In the genomic region with DNA sequence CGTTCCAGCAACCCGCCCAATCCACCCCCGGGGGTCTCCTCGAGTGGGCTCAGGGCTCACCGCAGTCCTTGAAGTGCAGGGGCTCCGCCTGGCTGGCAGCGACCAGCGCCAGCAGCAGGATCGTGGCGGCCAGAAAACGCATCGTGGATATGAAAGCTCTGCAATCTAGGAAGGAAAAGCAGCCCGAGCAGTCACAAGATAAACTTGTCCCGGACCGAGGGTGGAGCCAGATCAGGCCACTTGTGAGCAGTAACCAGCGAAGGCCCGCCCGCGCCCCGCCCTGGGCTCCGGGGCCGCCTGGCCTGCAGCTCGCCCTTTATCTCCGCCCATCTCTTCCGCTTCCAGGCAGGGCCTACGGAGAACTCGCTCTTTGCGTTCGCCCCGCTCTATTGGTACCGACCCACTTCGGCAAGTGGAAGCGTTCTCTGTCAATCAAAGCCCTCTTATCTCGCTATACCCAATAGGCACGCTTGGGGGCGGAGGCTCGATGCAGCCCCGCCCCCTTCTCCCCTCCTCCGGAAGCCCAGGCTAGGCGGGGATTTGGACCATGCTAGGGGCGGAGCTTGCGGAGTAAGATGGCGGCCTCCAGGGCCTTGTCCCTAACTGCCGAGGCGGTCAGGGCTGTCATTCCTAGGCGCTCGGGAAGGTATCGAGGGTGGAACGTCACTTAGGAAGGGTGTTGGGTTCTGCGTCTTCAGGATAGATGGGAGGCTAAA, we compare ENCODE assay signal across 8 mouse cellular contexts. TPM values are rescaled to one million over a fixed set of nuclear protein-coding genes. Genes with fewer than 3 reads are reported as not detected.
A peak's percentile ranks its signal among the peaks of the same experiment; 100 is the strongest.
DNase-seq lines count a peak whose midpoint lies in the region; ATAC-seq and TF ChIP-seq lines count a peak whose summit lies in the region.

A gene (minus strand): TSS at position 427 of the 716 bp plus-strand sequence.
A gene (plus strand): TSS at position 526 of the 716 bp plus-strand sequence.

- peak within 1 kb of the TSS; percentile 86 for H3K9ac ChIP-seq in heart, embryonic 12.5 days
- peak within 1 kb of the TSS; percentile 82 for H3K9ac ChIP-seq in kidney, postnatal 0 days (ENCODE audit: low read depth, low read length)
- H3K9ac ChIP-seq in liver, embryonic 11.5 days (ENCODE audit: low read depth, low read length) = peak within 1 kb of the TSS; percentile 84
- peak within 1 kb of the TSS; percentile 81 for H3K9ac ChIP-seq in stomach, embryonic 14.5 days (replicated peaks; ENCODE audit: low read depth, low read length)

- no peak for TF ChIP-seq CTCF in kidney, postnatal 0 days (IDR thresholded peaks at IDR 0.05; ENCODE audit: low read depth)

- 0% methylated on average over 50 of the region's 50 CpGs for WGBS in heart, embryonic 12.5 days
- under 1% methylated on average over 50 of the region's 50 CpGs for WGBS in kidney, postnatal 0 days
- under 1% methylated on average over 50 of the region's 50 CpGs for WGBS in liver, embryonic 11.5 days
- WGBS in stomach, embryonic 14.5 days = under 1% methylated on average over 50 of the region's 50 CpGs

- peaks cover 16% of the 10 kb centered on the region for H3K4me1 ChIP-seq in heart, embryonic 12.5 days (replicated peaks)
- H3K4me1 ChIP-seq in kidney, postnatal 0 days (replicated peaks; ENCODE audit: insufficient read depth, low read length) = peaks cover 17% of the 10 kb centered on the region
- peaks cover 23% of the 10 kb centered on the region for H3K4me1 ChIP-seq in liver, embryonic 11.5 days (replicated peaks; ENCODE audit: control insufficient read depth, insufficient read depth, low read length)
- peaks cover 17% of the 10 kb centered on the region; the same call in 1 of the 2 replicates for H3K4me1 ChIP-seq in stomach, embryonic 14.5 days (ENCODE audit: control insufficient read depth, insufficient read depth, low read length)

- no peaks in the 10 kb centered on the region for H3K9me3 ChIP-seq in heart, embryonic 12.5 days (replicated peaks)
- no peaks in the 10 kb centered on the region for H3K9me3 ChIP-seq in kidney, postnatal 0 days (replicated peaks; ENCODE audit: low read length)
- H3K9me3 ChIP-seq in liver, embryonic 11.5 days (ENCODE audit: control insufficient read depth, low read length) = no peaks in the 10 kb centered on the region
- H3K9me3 ChIP-seq in stomach, embryonic 14.5 days (ENCODE audit: control insufficient read depth, low read depth, low read length) = no peaks in the 10 kb centered on the region

- peak within 1 kb of the TSS; percentile 83 for H3K4me3 ChIP-seq in heart, embryonic 12.5 days
- peak within 1 kb of the TSS; percentile 71 for H3K4me3 ChIP-seq in kidney, postnatal 0 days (replicated peaks; ENCODE audit: low read depth, low read length)
- H3K4me3 ChIP-seq in liver, embryonic 11.5 days (ENCODE audit: low read depth, low read length) = peak within 1 kb of the TSS; percentile 86
- peak within 1 kb of the TSS; percentile 72 for H3K4me3 ChIP-seq in stomach, embryonic 14.5 days (ENCODE audit: low read depth, low read length)

- H3K27ac ChIP-seq in heart, embryonic 12.5 days (ENCODE audit: poor library complexity, severe bottlenecking) = peak within 1 kb of the TSS; percentile 95
- peak within 1 kb of the TSS; percentile 97 for H3K27ac ChIP-seq in kidney, postnatal 0 days
- peak within 1 kb of the TSS; percentile 89 for H3K27ac ChIP-seq in liver, embryonic 11.5 days (ENCODE audit: low read depth, low read length)
- H3K27ac ChIP-seq in stomach, embryonic 14.5 days (ENCODE audit: low read length) = peak within 1 kb of the TSS; percentile 96

- 0 out of 2 replicates have a peak, but pooled peaks cover 15% of the 10 kb centered on the region for H3K36me3 ChIP-seq in heart, embryonic 12.5 days
- H3K36me3 ChIP-seq in kidney, postnatal 0 days (ENCODE audit: insufficient read depth, low read length) = no peaks in the 10 kb centered on the region
- H3K36me3 ChIP-seq in liver, embryonic 11.5 days (ENCODE audit: control insufficient read depth, insufficient read depth, low read length) = peaks cover 3% of the 10 kb centered on the region; the same call in 1 of the 2 replicates
- H3K36me3 ChIP-seq in stomach, embryonic 14.5 days (ENCODE audit: control insufficient read depth, insufficient read depth, low read length) = no peaks in the 10 kb centered on the region

- peak; percentile 90 for ATAC-seq in erythroid progenitor cell, adult 5-6 weeks (replicated peaks; ENCODE audit: low FRiP score, poor library complexity, severe bottlenecking)
- ATAC-seq in heart, embryonic 12.5 days (ENCODE audit: insufficient number of reproducible peaks, low FRiP score) = peak; percentile 99
- peak; percentile 99 for ATAC-seq in kidney, postnatal 0 days (replicated peaks; ENCODE audit: low FRiP score, low read depth)
- ATAC-seq in liver, embryonic 11.5 days (replicated peaks; ENCODE audit: low FRiP score) = peak; percentile 98
- ATAC-seq in stomach, embryonic 14.5 days (ENCODE audit: insufficient number of reproducible peaks, insufficient read depth, low FRiP score, low read depth) = peak; percentile 99

- peak; percentile 100 for DNase-seq in CD4-positive helper T cell, adult 2 months (ENCODE audit: low read depth, low spot score)
- DNase-seq in brain, embryonic 18.5 days (ENCODE audit: low read depth, low spot score) = peak; percentile 98
- peak; percentile 100 for DNase-seq in kidney, postnatal 0 days (ENCODE audit: low spot score)
- peak; percentile 96 for DNase-seq in liver, embryonic 11.5 days (ENCODE audit: low spot score)
- peak; percentile 99 for DNase-seq in naive thymus-derived CD4-positive, alpha-beta T cell, adult 2 months (ENCODE audit: low read depth)

- peak within 1 kb of the TSS; percentile 69 for H3K4me2 ChIP-seq in heart, embryonic 12.5 days
- peak within 1 kb of the TSS; percentile 91 for H3K4me2 ChIP-seq in kidney, postnatal 0 days (ENCODE audit: low read length)
- H3K4me2 ChIP-seq in liver, embryonic 11.5 days = peak within 1 kb of the TSS; percentile 78
- H3K4me2 ChIP-seq in stomach, embryonic 14.5 days (replicated peaks; ENCODE audit: low read depth, low read length) = peak within 1 kb of the TSS; percentile 80

- H3K27me3 ChIP-seq in heart, embryonic 12.5 days (replicated peaks) = no peaks in the 10 kb centered on the region
- no peaks in the 10 kb centered on the region for H3K27me3 ChIP-seq in kidney, postnatal 0 days (ENCODE audit: insufficient read depth, low read length)
- no peaks in the 10 kb centered on the region for H3K27me3 ChIP-seq in liver, embryonic 11.5 days (replicated peaks; ENCODE audit: control insufficient read depth, insufficient read depth, low read length)
- H3K27me3 ChIP-seq in stomach, embryonic 14.5 days (ENCODE audit: control insufficient read depth, insufficient read depth, low read length) = no peaks in the 10 kb centered on the region

RNA-seq across cellular contexts. Expression of the first gene that starts in this region (rescaled TPM):
- total RNA-seq in erythroid progenitor cell, adult 5-6 weeks (2015; ENCODE audit: low replicate concordance) = 42.5 and 44.9 TPM in 2 replicates
- 19.3 and 22.6 TPM in 2 replicates for total RNA-seq in erythroid progenitor cell, adult 5-6 weeks (2017; ENCODE audit: low replicate concordance)
- 55.0 and 56.5 TPM in 2 replicates for polyA plus RNA-seq in heart, embryonic 12.5 days (2016; fragmentation: Nextera tagmentation; extraction: Ambion mirVana)
- polyA plus RNA-seq in kidney, postnatal 0 days (2015; fragmentation: Nextera tagmentation; extraction: Ambion mirVana) = 70.5 and 75.7 TPM in 2 replicates
- polyA plus RNA-seq in liver, embryonic 11.5 days (2014; fragmentation: Nextera tagmentation; extraction: Ambion mirVana) = 40.3 and 41.7 TPM in 2 replicates
- polyA plus RNA-seq in stomach, embryonic 14.5 days (2014; fragmentation: Nextera tagmentation; extraction: Ambion mirVana) = 66.2 and 66.6 TPM in 2 replicates

RNA-seq across cellular contexts. Expression of the second gene that starts in this region (rescaled TPM):
- total RNA-seq in erythroid progenitor cell, adult 5-6 weeks (2015; ENCODE audit: low replicate concordance) = 254 and 272 TPM in 2 replicates
- 80.6 and 121 TPM in 2 replicates for total RNA-seq in erythroid progenitor cell, adult 5-6 weeks (2017; ENCODE audit: low replicate concordance)
- 127 and 137 TPM in 2 replicates for polyA plus RNA-seq in heart, embryonic 12.5 days (2016; fragmentation: Nextera tagmentation; extraction: Ambion mirVana)
- polyA plus RNA-seq in kidney, postnatal 0 days (2015; fragmentation: Nextera tagmentation; extraction: Ambion mirVana) = 152 and 168 TPM in 2 replicates
- 139 TPM in 2 replicates for polyA plus RNA-seq in liver, embryonic 11.5 days (2014; fragmentation: Nextera tagmentation; extraction: Ambion mirVana)
- polyA plus RNA-seq in stomach, embryonic 14.5 days (2014; fragmentation: Nextera tagmentation; extraction: Ambion mirVana) = 122 and 137 TPM in 2 replicates

Comparison
In these comparisons a context has a peak if more than half of its experiments do, and no peak if none do; other contexts are left out.
1. Peak in every context shown above with its lines: DNase-seq, ATAC-seq, H3K4me3 ChIP-seq and H3K27ac ChIP-seq.